Mouse (Mus musculus): ENCODE measurements around the gene Mief2. TPM values are rescaled to one million over a fixed set of nuclear protein-coding genes. Genes with fewer than 3 reads are reported as not detected.

Gene Mief2
- polyA plus RNA-seq, 1 experiment from 2014 or later: 13.2 TPM

DNA sequence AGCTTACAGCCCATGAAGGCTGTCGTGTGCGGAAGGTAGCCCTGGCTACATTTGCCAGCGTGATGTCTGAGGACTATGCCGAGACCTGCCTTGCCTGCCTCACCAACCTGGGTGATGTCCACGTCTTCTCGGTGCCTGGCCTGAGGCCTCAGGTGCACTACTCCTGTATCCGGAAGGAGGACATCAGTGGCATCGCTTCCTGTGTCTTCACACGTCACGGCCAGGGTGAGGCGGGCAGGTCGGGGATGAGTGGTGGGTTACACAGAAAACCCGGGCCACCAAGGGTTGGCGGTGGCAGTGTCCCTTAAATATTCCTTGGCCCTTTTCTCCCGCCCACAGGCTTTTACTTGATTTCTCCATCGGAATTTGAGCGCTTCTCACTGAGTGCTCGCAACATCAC, 16.2 kb upstream of the Mief2 start:
- ATAC-seq (ENCODE audit: insufficient read depth, low FRiP score): no peak
- no peak overlapping the region for H3K4me3 ChIP-seq (replicated peaks; ENCODE audit: low read length)
- H3K4me1 ChIP-seq (ENCODE audit: control insufficient read depth, insufficient read depth, low read length): peaks cover 5% of the 10 kb centered on the region; the same call in 1 of the 2 replicates
- no peaks in the 10 kb centered on the region for H3K9me3 ChIP-seq (replicated peaks; ENCODE audit: control insufficient read depth, low read length)
- no peak overlapping the region for H3K27ac ChIP-seq (ENCODE audit: low read length)
- H3K36me3 ChIP-seq (ENCODE audit: control insufficient read depth, insufficient read depth, low read length): peaks cover 51% of the 10 kb centered on the region
- no peak overlapping the region for H3K9ac ChIP-seq (ENCODE audit: low read length)
- WGBS: 93% methylated on average over 18 of the region's 18 CpGs
- H3K4me2 ChIP-seq (ENCODE audit: low read depth, low read length): no peak overlapping the region
- H3K27me3 ChIP-seq (ENCODE audit: control insufficient read depth, insufficient read depth, low read length): no peaks in the 10 kb centered on the region

DNA sequence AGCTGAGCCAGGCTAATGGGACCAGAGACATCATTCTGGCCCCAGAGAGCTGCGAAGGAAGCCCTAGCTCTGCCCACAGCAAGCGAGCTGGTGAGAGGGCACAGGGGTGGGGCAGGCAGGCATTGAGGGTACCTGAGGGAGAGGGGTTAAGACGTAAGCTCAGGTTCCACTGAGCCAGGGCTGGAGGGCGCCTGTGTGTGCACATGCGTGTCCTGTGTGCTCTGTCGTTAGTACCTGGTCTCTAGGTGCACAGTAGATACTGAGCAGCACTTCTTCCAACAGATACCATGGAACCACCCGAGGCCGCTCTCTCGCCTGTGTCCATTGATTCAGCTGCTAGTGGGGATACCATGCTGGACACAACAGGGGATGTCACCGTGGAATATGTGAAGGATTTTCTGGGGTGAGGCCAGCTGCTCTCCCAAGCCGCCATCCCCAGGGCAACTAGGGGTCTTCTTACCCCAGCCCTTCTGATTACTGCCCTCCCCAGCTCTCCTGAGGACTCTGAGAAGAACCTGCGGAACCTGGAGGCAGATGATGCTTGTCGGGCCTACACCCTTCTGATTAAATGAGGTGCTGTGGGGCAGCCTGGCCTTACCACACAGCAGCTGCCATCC, 15.5 kb upstream of the Mief2 start:
- H3K4me2 ChIP-seq (ENCODE audit: low read depth, low read length): no peak overlapping the region
- 90% methylated on average over 13 of the region's 13 CpGs for WGBS
- H3K27ac ChIP-seq (ENCODE audit: low read length): no peak overlapping the region
- H3K4me3 ChIP-seq (replicated peaks; ENCODE audit: low read length): no peak overlapping the region
- no peaks in the 10 kb centered on the region for H3K27me3 ChIP-seq (ENCODE audit: control insufficient read depth, insufficient read depth, low read length)
- H3K9ac ChIP-seq (ENCODE audit: low read length): no peak overlapping the region
- no peaks in the 10 kb centered on the region for H3K4me1 ChIP-seq (ENCODE audit: control insufficient read depth, insufficient read depth, low read length)
- no peak for ATAC-seq (ENCODE audit: insufficient read depth, low FRiP score)
- no peaks in the 10 kb centered on the region for H3K9me3 ChIP-seq (replicated peaks; ENCODE audit: control insufficient read depth, low read length)
- peaks cover 52% of the 10 kb centered on the region for H3K36me3 ChIP-seq (ENCODE audit: control insufficient read depth, insufficient read depth, low read length)

DNA sequence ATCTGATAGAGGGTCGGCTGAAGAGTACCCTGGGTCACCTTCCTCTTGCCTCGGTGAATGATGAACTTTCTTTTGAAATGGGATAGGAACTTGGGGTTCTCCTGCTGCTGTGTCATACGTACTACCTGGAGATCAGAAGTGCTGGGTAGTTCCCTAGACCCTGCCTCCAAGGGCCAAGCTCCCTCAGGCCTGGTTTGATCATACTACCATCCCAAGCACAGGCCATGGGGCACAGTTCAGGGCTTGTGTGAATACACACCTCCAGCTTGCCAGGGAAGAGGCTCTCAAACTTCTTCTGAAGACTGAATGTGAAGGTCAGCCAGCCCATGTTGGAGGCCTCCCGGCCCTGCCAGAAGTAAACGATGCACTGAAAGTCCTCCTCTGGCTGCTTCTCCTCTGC, 12.4 kb upstream of the Mief2 start:
- no peak for ATAC-seq (ENCODE audit: insufficient read depth, low FRiP score)
- H3K4me3 ChIP-seq (replicated peaks; ENCODE audit: low read length): no peak overlapping the region
- no peaks in the 10 kb centered on the region for H3K4me1 ChIP-seq (ENCODE audit: control insufficient read depth, insufficient read depth, low read length)
- peaks cover 49% of the 10 kb centered on the region for H3K36me3 ChIP-seq (ENCODE audit: control insufficient read depth, insufficient read depth, low read length)
- H3K9ac ChIP-seq (ENCODE audit: low read length): no peak overlapping the region
- H3K9me3 ChIP-seq (replicated peaks; ENCODE audit: control insufficient read depth, low read length): no peaks in the 10 kb centered on the region
- no peak overlapping the region for H3K27ac ChIP-seq (ENCODE audit: low read length)
- H3K27me3 ChIP-seq (ENCODE audit: control insufficient read depth, insufficient read depth, low read length): no peaks in the 10 kb centered on the region
- H3K4me2 ChIP-seq (ENCODE audit: low read depth, low read length): no peak overlapping the region
- WGBS: 86% methylated on average over 5 of the region's 5 CpGs

DNA sequence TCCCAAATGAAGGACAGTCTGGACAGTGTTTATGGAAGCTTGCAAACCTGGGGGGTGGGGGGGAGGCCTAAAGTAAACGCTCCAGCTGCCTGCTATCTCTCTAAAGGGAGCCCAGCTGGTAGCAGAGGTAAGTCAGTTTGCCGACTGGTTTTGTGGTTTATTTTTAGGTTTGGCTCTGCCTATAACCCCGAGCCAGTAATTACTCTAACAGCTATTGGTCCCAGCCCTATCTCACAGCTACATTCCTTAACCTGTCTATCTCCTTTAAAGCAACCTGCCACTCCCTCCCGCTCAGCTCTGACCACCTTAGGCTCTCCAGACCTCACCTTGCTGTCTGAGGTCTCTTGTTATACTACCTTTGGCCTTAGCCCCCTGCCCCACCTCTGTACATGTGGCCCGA, 8.9 kb upstream of the Mief2 start:
- peaks cover 50% of the 10 kb centered on the region for H3K36me3 ChIP-seq (ENCODE audit: control insufficient read depth, insufficient read depth, low read length)
- no peak overlapping the region for H3K4me3 ChIP-seq (replicated peaks; ENCODE audit: low read length)
- H3K27ac ChIP-seq (ENCODE audit: low read length): no peak overlapping the region
- no peaks in the 10 kb centered on the region for H3K9me3 ChIP-seq (replicated peaks; ENCODE audit: control insufficient read depth, low read length)
- no peaks in the 10 kb centered on the region for H3K4me1 ChIP-seq (ENCODE audit: control insufficient read depth, insufficient read depth, low read length)
- no peak for ATAC-seq (ENCODE audit: insufficient read depth, low FRiP score)
- H3K4me2 ChIP-seq (ENCODE audit: low read depth, low read length): no peak overlapping the region
- no peak overlapping the region for H3K9ac ChIP-seq (ENCODE audit: low read length)
- 40% methylated on average over 5 of the region's 5 CpGs for WGBS
- no peaks in the 10 kb centered on the region for H3K27me3 ChIP-seq (ENCODE audit: control insufficient read depth, insufficient read depth, low read length)

DNA sequence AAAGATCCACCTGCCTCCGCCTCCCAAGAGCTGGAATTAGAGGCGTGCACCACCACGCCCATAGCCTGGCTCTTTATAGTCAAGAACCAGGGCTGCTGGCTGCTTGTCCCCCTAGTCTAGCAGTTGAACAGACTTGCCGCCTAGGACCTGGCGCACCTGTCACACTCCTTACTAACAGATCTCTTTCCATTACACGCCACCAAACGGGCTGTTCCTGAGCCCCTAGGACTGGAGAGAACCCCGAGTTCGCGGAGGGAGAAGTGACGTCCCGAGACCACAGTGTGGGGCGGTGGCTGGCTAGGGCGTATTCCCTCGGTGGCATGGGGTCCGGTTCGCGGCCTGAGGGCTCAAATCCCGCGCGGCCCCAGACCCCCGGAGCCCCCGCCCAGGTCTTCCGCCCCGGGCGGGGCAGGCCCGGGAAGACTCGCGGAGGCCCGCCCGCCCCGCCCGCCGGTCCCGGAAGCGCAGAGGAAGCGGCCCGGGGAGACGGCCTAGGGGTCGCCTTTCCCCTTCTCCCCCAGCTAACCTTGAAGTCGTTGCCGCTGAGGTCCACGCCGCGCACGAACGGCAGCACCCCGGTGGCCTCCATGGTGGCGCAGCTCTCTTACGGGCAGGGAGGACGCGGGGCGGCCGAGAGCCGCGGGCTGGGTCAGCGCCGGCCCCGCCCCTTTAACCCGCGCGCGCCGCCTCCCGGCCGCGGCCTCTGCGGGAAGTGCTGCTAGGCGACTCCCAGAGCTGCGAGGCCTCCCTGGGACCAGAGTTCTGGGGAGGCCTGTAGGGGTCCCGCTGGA, 1.4 kb upstream of the Mief2 start, which contains the start of gene Flii:
Gene Flii, minus strand, starts transcription at position 663 of the 791 bp plus-strand sequence.
- Histone ChIP-seq H3K27me3 (ENCODE audit: control insufficient read depth, insufficient read depth, low read length) (no peaks in the 10 kb centered on the region), H3K4me3 (replicated peaks; ENCODE audit: low read length) (peak within 1 kb of the TSS; percentile 90), H3K4me1 (ENCODE audit: control insufficient read depth, insufficient read depth, low read length) (peaks cover 22% of the 10 kb centered on the region), H3K36me3 (ENCODE audit: control insufficient read depth, insufficient read depth, low read length) (peaks cover 22% of the 10 kb centered on the region), H3K9ac (ENCODE audit: low read length) (peak within 1 kb of the TSS; percentile 94), H3K9me3 (replicated peaks; ENCODE audit: control insufficient read depth, low read length) (no peaks in the 10 kb centered on the region), H3K4me2 (ENCODE audit: low read depth, low read length) (peak within 1 kb of the TSS; percentile 67), H3K27ac (ENCODE audit: low read length) (peak within 1 kb of the TSS; percentile 89)
- under 1% methylated on average over 65 of the region's 71 CpGs for WGBS
- ATAC-seq (ENCODE audit: insufficient read depth, low FRiP score): peak; percentile 82

DNA sequence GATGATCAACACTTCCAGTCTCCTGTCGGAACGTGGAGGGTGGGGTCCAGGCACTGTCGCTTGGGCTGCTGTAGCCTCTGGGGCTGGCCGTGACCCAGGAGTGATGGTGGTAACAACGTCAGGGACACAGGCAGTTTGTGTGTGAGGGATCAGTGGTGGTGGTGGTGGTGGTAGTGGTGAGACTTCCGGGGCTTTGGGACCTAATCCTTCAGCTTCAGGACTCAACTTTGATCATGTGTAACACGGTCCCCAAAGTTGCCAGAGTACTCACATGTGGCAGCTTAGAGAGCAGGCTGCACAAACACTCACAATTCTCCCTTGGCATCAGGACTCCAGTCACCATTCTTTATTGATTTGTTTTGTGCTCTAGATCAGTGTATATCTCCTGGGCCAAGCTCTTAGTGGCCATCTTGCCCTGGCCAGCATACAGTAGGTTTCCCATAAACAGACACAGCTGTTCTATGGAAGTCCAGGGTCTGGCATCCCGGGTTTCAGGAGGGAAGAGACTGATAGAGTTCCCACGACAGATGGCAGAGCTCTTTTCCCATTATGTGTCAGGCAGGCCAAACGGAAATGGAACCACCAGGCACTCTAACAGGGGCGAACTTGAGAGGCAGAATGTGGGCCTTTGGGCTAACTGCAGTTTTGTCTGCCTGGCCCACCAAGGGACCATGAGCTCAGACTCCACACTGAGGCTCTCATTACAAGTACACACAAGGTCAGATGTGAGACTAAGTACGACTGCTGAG, 632 bp upstream of the Mief2 start:
- Histone ChIP-seq H3K4me2 (ENCODE audit: low read depth, low read length) (peak overlapping the region; percentile 67), H3K4me1 (ENCODE audit: control insufficient read depth, insufficient read depth, low read length) (peaks cover 22% of the 10 kb centered on the region), H3K27ac (ENCODE audit: low read length) (peak overlapping the region; percentile 89), H3K9ac (ENCODE audit: low read length) (peak overlapping the region; percentile 94), H3K4me3 (replicated peaks; ENCODE audit: low read length) (peak overlapping the region; percentile 90), H3K27me3 (ENCODE audit: control insufficient read depth, insufficient read depth, low read length) (no peaks in the 10 kb centered on the region), H3K36me3 (ENCODE audit: control insufficient read depth, insufficient read depth, low read length) (peaks cover 15% of the 10 kb centered on the region; the same call in 1 of the 2 replicates), H3K9me3 (replicated peaks; ENCODE audit: control insufficient read depth, low read length) (no peaks in the 10 kb centered on the region)
- WGBS: 5% methylated on average over 12 of the region's 12 CpGs
- ATAC-seq (ENCODE audit: insufficient read depth, low FRiP score): peak; percentile 3

DNA sequence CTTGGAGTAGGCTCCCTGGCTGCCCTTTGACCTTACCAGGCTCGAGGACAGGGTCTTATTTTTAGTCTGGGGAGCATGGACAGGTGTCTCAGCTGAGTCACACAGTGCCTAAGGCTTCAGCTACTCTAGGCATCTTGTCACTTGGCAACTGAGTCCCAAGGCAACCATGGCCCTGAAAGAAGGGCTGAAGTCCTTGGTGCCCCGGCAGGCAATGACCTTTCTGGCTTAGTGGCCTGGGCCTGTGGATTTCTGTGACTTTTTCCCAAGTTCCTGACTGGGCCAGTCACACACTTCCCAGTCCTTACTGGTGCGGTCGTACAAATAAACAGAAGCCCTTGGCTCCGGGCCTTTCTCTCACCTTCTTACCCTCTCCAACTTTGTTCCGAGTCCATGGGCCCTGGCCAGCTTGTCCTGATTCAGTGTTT, 1.0 kb downstream of the Mief2 start:
- Histone ChIP-seq H3K9me3 (replicated peaks; ENCODE audit: control insufficient read depth, low read length) (no peaks in the 10 kb centered on the region), H3K4me2 (ENCODE audit: low read depth, low read length) (peak overlapping the region; percentile 67; the same call in 1 of the 2 replicates), H3K36me3 (ENCODE audit: control insufficient read depth, insufficient read depth, low read length) (peaks cover 4% of the 10 kb centered on the region; the same call in 1 of the 2 replicates), H3K27me3 (ENCODE audit: control insufficient read depth, insufficient read depth, low read length) (no peaks in the 10 kb centered on the region), H3K9ac (ENCODE audit: low read length) (peak overlapping the region; percentile 94), H3K27ac (ENCODE audit: low read length) (no peak overlapping the region), H3K4me3 (replicated peaks; ENCODE audit: low read length) (peak overlapping the region; percentile 90; the same call in 1 of the 2 replicates), H3K4me1 (ENCODE audit: control insufficient read depth, insufficient read depth, low read length) (peaks cover 22% of the 10 kb centered on the region)
- ATAC-seq (ENCODE audit: insufficient read depth, low FRiP score): no peak
- 64% methylated on average over 6 of the region's 6 CpGs for WGBS

DNA sequence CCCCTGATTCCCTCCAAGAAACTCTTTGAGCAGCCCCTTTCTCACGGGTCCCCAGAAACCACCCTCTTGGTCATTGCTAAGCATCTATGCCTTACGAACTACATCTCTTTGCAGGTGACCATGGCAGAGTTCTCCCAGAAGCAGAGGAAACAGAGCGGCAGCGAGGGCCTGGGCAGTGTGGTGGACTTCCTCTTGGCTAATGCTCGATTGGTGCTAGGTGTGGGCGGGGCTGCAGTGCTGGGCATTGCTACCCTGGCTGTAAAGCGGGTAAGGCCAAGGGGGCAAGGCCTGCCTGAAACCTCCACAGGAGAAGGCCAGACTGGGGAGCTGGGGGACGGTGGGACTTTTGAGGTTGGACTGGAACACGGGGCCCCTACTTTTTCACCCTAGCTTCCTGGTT, 2.0 kb downstream of the Mief2 start:
- Histone ChIP-seq H3K4me3 (replicated peaks; ENCODE audit: low read length) (no peak overlapping the region), H3K36me3 (ENCODE audit: control insufficient read depth, insufficient read depth, low read length) (no peaks in the 10 kb centered on the region), H3K27me3 (ENCODE audit: control insufficient read depth, insufficient read depth, low read length) (no peaks in the 10 kb centered on the region), H3K4me2 (ENCODE audit: low read depth, low read length) (no peak overlapping the region), H3K9ac (ENCODE audit: low read length) (no peak overlapping the region), H3K4me1 (ENCODE audit: control insufficient read depth, insufficient read depth, low read length) (peaks cover 22% of the 10 kb centered on the region), H3K27ac (ENCODE audit: low read length) (no peak overlapping the region), H3K9me3 (replicated peaks; ENCODE audit: control insufficient read depth, low read length) (no peaks in the 10 kb centered on the region)
- 80% methylated on average over 9 of the region's 9 CpGs for WGBS
- ATAC-seq (ENCODE audit: insufficient read depth, low FRiP score): no peak

DNA sequence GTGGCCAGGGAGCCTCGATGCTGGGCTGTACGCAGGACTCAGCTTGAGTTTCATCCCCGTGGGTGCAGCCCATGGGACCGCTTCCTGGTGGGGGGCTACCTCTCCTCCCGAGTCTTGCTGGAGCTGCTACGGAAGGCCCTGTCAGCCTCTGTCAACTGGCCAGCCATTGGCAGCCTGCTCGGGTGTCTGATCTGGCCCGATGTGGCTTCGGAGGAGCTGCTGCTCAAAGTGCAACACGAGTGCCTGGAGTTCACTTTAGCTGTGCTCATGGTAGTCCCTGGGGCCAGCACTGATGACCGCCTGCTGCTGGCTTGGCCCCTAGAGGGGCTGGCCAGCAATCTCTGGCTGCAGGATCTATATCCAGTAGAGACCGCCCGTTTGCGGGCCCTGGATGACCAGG, 3.1 kb downstream of the Mief2 start:
- H3K4me3 ChIP-seq (replicated peaks; ENCODE audit: low read length): no peak overlapping the region
- no peaks in the 10 kb centered on the region for H3K36me3 ChIP-seq (ENCODE audit: control insufficient read depth, insufficient read depth, low read length)
- H3K9ac ChIP-seq (ENCODE audit: low read length): no peak overlapping the region
- peaks cover 18% of the 10 kb centered on the region for H3K4me1 ChIP-seq (ENCODE audit: control insufficient read depth, insufficient read depth, low read length)
- no peaks in the 10 kb centered on the region for H3K9me3 ChIP-seq (replicated peaks; ENCODE audit: control insufficient read depth, low read length)
- no peak overlapping the region for H3K27ac ChIP-seq (ENCODE audit: low read length)
- H3K4me2 ChIP-seq (ENCODE audit: low read depth, low read length): no peak overlapping the region
- whole genome bisulfite sequencing: 89% methylated on average over 14 of the region's 14 CpGs
- ATAC-seq (ENCODE audit: insufficient read depth, low FRiP score): no peak
- no peaks in the 10 kb centered on the region for H3K27me3 ChIP-seq (ENCODE audit: control insufficient read depth, insufficient read depth, low read length)

All from stomach, embryonic 16.5 days (tissue).